Mouse (Mus musculus) intestine, postnatal 0 days (tissue): ENCODE measurements around the gene Ephb1. TPM values are rescaled to one million over a fixed set of nuclear protein-coding genes. Genes with fewer than 3 reads are reported as not detected.

Experiments
- ATAC-seq: fragments of 200-750 bp; cut with Nextera tagmentation; 2 replicates; pipeline ENCODE4 v1.8.0; 2017; ENCODE audit warnings: mild to moderate bottlenecking, moderate TSS enrichment, moderate library complexity
- H3K27ac ChIP-seq: fragments of 300-500 bp; sonication (generic); 2 replicates; pipeline ENCODE4 v1.5.1; 2014; ENCODE audit warnings: mild to moderate bottlenecking, low read depth, low read length, moderate library complexity
- H3K27me3 ChIP-seq: fragments of 300-500 bp; sonication (generic); replicated peaks from 2 replicates; pipeline ENCODE4 v1.6.1; 2014; ENCODE audit warnings: low read length, mixed read lengths; ENCODE audit not compliant: control insufficient read depth, insufficient read depth
- H3K36me3 ChIP-seq: fragments of 300-500 bp; sonication (generic); 2 replicates; pipeline ENCODE4 v1.6.1; 2014; ENCODE audit warnings: mild to moderate bottlenecking, moderate library complexity; ENCODE audit not compliant: control insufficient read depth, insufficient read depth
- H3K4me1 ChIP-seq: fragments of 300-500 bp; sonication (generic); replicated peaks from 2 replicates; pipeline ENCODE4 v1.6.1; 2014; ENCODE audit warnings: antibody characterized with exemption, low read length, mixed read lengths; ENCODE audit not compliant: control insufficient read depth, insufficient read depth
- H3K4me2 ChIP-seq: fragments of 300-500 bp; sonication (generic); replicated peaks from 2 replicates; pipeline ENCODE4 v1.6.1; 2014; ENCODE audit warnings: low read depth, mild to moderate bottlenecking, moderate library complexity
- H3K4me3 ChIP-seq: fragments of 300-500 bp; sonication (generic); 2 replicates; pipeline ENCODE4 v1.5.1; 2014; ENCODE audit warnings: low read depth, low read length
- H3K9ac ChIP-seq: fragments of 300-500 bp; sonication (generic); 2 replicates; pipeline ENCODE4 v1.6.1; 2014; ENCODE audit warnings: mild to moderate bottlenecking, low read depth, low read length
- H3K9me3 ChIP-seq: fragments of 300-500 bp; sonication (generic); 2 replicates; pipeline ENCODE4 v1.6.1; 2016; ENCODE audit warnings: mixed run types; ENCODE audit not compliant: control insufficient read depth
- CTCF ChIP-seq: sonication (generic); IDR thresholded peaks from 2 replicates; pipeline ENCODE4 v1.5.1; 2016; ENCODE audit warnings: low read depth, mild to moderate bottlenecking, control low read depth, antibody characterized with exemption, moderate library complexity
- WGBS: fragments of 180-500 bp; shearing (Covaris S2); extraction: QIAGEN DNeasy Blood & Tissue Kit; methylation state at CpG from one replicate; pipeline ENCODE4 v1.1.7; 2014; 5-methylcytosine and 5-hydroxymethylcytosine counted together
- polyA plus RNA-seq: library from polyadenylated mRNA; unstranded; fragments of >200 nt; fragmentation: Nextera tagmentation; extraction: Ambion mirVana; gene quantifications from 2 replicates; pipeline ENCODE4 v1.2.1, GENCODE M21; 2015

Gene Ephb1
- polyA plus RNA-seq, 1 experiment from 2014 or later, result 1.3 TPM

DNA sequence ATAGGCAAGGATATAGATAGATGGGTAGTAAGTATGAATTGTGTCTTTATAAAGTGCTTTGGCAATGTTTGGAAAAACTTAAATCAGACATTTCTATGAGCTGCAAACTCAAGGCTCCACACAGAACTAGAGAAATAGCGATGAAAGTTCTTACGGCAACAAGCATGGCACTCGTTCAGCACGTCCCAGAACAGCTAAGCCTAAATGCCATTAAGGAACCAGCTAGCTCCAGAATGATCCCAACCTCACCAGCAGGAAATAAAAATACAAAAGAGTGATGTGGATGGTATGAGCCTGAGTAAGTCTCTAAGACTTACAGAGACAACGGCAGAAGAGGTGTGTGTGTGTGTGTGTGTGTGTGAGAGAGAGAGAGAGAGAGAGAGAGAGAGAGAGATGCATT, 20.2 kb upstream of the Ephb1 start:
- no peak overlapping the region for H3K9ac ChIP-seq
- TF ChIP-seq CTCF, result no peak
- H3K4me2 ChIP-seq, result no peak overlapping the region
- no peak overlapping the region for H3K4me3 ChIP-seq
- 86% methylated on average over 5 of the region's 5 CpGs for WGBS
- H3K27me3 ChIP-seq, result no peaks in the 10 kb centered on the region
- H3K27ac ChIP-seq, result no peak overlapping the region
- no peaks in the 10 kb centered on the region for H3K4me1 ChIP-seq
- H3K9me3 ChIP-seq, result no peaks in the 10 kb centered on the region
- ATAC-seq, result no peak
- no peaks in the 10 kb centered on the region for H3K36me3 ChIP-seq

DNA sequence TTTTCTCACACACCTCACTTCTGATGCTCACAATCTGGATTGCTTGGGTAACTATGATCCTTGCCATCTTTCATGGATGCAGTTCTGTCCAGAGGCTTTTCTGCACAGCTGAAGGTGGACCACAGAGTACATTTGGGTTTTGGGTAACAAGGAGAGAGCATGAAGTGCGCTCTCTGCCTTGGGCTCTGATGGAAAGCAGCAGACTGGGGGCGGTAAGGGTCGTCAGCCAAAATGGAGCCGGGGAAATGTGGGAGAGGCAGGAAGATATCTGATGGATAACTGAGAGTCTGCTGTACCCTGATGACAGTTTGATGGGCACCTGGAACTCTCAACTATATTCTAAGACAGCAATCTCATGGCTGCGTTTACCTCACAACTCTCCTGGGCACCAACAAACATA, 19.4 kb upstream of the Ephb1 start:
- Histone ChIP-seq H3K4me1 (no peaks in the 10 kb centered on the region), H3K9ac (no peak overlapping the region), H3K4me3 (no peak overlapping the region), H3K27me3 (no peaks in the 10 kb centered on the region), H3K36me3 (no peaks in the 10 kb centered on the region), H3K9me3 (no peaks in the 10 kb centered on the region), H3K4me2 (no peak overlapping the region), H3K27ac (no peak overlapping the region)
- no peak for ATAC-seq
- 72% methylated on average over 5 of the region's 5 CpGs for WGBS
- TF ChIP-seq CTCF, result no peak

GRCm38 (mm10) chr9:102371936-102372335, 17.4 kb upstream of the Ephb1 start:
- H3K4me1 ChIP-seq, result no peaks in the 10 kb centered on the region
- H3K36me3 ChIP-seq, result no peaks in the 10 kb centered on the region
- H3K9ac ChIP-seq, result no peak overlapping the region
- no peak for TF ChIP-seq CTCF
- no peak overlapping the region for H3K4me2 ChIP-seq
- no peaks in the 10 kb centered on the region for H3K9me3 ChIP-seq
- ATAC-seq, result no peak
- 84% methylated on average over 3 of the region's 3 CpGs for WGBS
- no peaks in the 10 kb centered on the region for H3K27me3 ChIP-seq
- H3K27ac ChIP-seq, result no peak overlapping the region
- H3K4me3 ChIP-seq, result no peak overlapping the region

- Histone ChIP-seq H3K36me3 (no peaks in the 10 kb centered on the region), H3K4me2 (no peak overlapping the region), H3K27me3 (no peaks in the 10 kb centered on the region), H3K9ac (no peak overlapping the region), H3K9me3 (no peaks in the 10 kb centered on the region), H3K27ac (no peak overlapping the region), H3K4me3 (no peak overlapping the region), H3K4me1 (no peaks in the 10 kb centered on the region)
- TF ChIP-seq CTCF, result no peak
- no peak for ATAC-seq
- WGBS, result 53% methylated on average over 14 of the region's 14 CpGs
These were observed 16.7 kb upstream of the Ephb1 start for GRCm38 (mm10) chr9:102371036-102371770.

GRCm38 (mm10) chr9:102370141-102370540, 15.6 kb upstream of the Ephb1 start:
- Histone ChIP-seq H3K9ac (no peak overlapping the region), H3K4me2 (no peak overlapping the region), H3K9me3 (no peaks in the 10 kb centered on the region), H3K4me1 (no peaks in the 10 kb centered on the region), H3K4me3 (no peak overlapping the region), H3K27ac (no peak overlapping the region), H3K36me3 (no peaks in the 10 kb centered on the region), H3K27me3 (no peaks in the 10 kb centered on the region)
- 67% methylated on average over 8 of the region's 8 CpGs for WGBS
- ATAC-seq, result no peak
- TF ChIP-seq CTCF, result no peak

GRCm38 (mm10) chr9:102369141-102369540, 14.6 kb upstream of the Ephb1 start:
- 73% methylated on average over 3 of the region's 3 CpGs for WGBS
- no peak overlapping the region for H3K9ac ChIP-seq
- H3K36me3 ChIP-seq, result no peaks in the 10 kb centered on the region
- no peak overlapping the region for H3K27ac ChIP-seq
- H3K4me2 ChIP-seq, result no peak overlapping the region
- no peaks in the 10 kb centered on the region for H3K9me3 ChIP-seq
- no peaks in the 10 kb centered on the region for H3K27me3 ChIP-seq
- no peak for ATAC-seq
- TF ChIP-seq CTCF, result peak; percentile 40
- no peak overlapping the region for H3K4me3 ChIP-seq
- H3K4me1 ChIP-seq, result no peaks in the 10 kb centered on the region
